8 mouse cellular contexts compared by ENCODE assay signal in the genomic region with DNA sequence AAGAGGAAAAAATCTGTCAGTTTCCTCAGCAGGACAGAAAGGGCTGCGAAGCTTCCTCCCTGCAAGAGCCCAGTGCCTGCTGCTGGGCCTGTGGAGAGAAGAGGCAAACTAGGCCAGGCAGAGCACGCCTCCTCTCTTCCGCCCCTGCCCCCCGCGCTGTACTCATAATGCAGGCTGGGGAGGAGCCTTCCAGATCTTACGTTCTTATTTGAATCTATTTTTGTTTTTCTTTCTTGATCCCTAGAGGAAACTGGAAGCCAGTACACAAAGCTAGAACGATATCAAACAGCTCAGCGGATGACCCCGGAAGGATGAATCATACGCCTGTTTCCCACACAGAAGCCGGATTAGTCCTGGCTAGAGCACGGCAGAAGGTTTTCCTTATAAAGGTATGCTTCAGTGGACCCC.
DNase-seq lines count a peak whose midpoint lies in the region; ATAC-seq and TF ChIP-seq lines count a peak whose summit lies in the region.

No protein-coding gene starts in this region.

- peak; percentile 94 for ATAC-seq in embryonic facial prominence, embryonic 14.5 days (ENCODE audit: low read depth)
- peak; percentile 86 for ATAC-seq in heart, embryonic 14.5 days (ENCODE audit: insufficient number of reproducible peaks, insufficient read depth, low FRiP score, low read depth)
- ATAC-seq in kidney, postnatal 0 days (replicated peaks; ENCODE audit: low FRiP score, low read depth): peak; percentile 85
- peak; percentile 63; the same call in 1 of the 2 replicates for ATAC-seq in liver, embryonic 14.5 days (ENCODE audit: insufficient read depth)

- H3K4me2 ChIP-seq in embryonic facial prominence, embryonic 14.5 days (ENCODE audit: low read depth, low read length): peak overlapping the region; percentile 58
- H3K4me2 ChIP-seq in heart, embryonic 14.5 days (ENCODE audit: low read length): peak overlapping the region; percentile 61
- peak overlapping the region; percentile 53 for H3K4me2 ChIP-seq in kidney, postnatal 0 days (ENCODE audit: low read length)
- H3K4me2 ChIP-seq in liver, embryonic 14.5 days (ENCODE audit: low read depth): peak overlapping the region; percentile 52

- DNase-seq in CD4-positive, CD25-positive, alpha-beta regulatory T cell, adult 2 months (ENCODE audit: low read depth, low spot score): peak; percentile 76
- DNase-seq in adrenal gland, postnatal 36 days: peak; percentile 66 to 83
- peak; percentile 86 for DNase-seq in embryonic facial prominence, embryonic 14.5 days (ENCODE audit: low spot score)
- DNase-seq in kidney, postnatal 0 days (ENCODE audit: low spot score): peak; percentile 92
- DNase-seq in liver, embryonic 14.5 days (ENCODE audit: low read depth in 3 of 3, low spot score in 3 of 3): peak in 1 of 3 experiments; percentile 28
- peak; percentile 54 for DNase-seq in neural tube, embryonic 10.5 days (ENCODE audit: extremely low spot score, low spot score)
- DNase-seq in testis, postnatal 10 days (ENCODE audit: low spot score): peak; percentile 56

- H3K27ac ChIP-seq in embryonic facial prominence, embryonic 14.5 days (replicated peaks; ENCODE audit: low read depth, low read length): peak overlapping the region; percentile 80
- H3K27ac ChIP-seq in heart, embryonic 14.5 days (replicated peaks in 1 of 2; ENCODE audit: control insufficient read depth in 1 of 2, insufficient read depth in 1 of 2, low read depth in 2 of 2, low read length in 2 of 2): peak overlapping the region; percentile 71 to 79
- peak overlapping the region; percentile 81 for H3K27ac ChIP-seq in kidney, postnatal 0 days
- H3K27ac ChIP-seq in liver, embryonic 14.5 days: no peak overlapping the region

- no peak for TF ChIP-seq EP300 in liver, embryonic 14.5 days (IDR thresholded peaks at IDR 0.05; ENCODE audit: low read depth)

- H3K4me1 ChIP-seq in embryonic facial prominence, embryonic 14.5 days (ENCODE audit: control insufficient read depth, insufficient read depth, low read length): peaks cover 9% of the 10 kb centered on the region
- H3K4me1 ChIP-seq in heart, embryonic 14.5 days (ENCODE audit: control insufficient read depth in 2 of 2, insufficient read depth in 2 of 2, low read length in 2 of 2): peaks cover 0 to 2% of the 10 kb centered on the region in 2 experiments; a peak in 2 of 4 replicates
- peaks cover 5% of the 10 kb centered on the region; the same call in 1 of the 2 replicates for H3K4me1 ChIP-seq in kidney, postnatal 0 days (replicated peaks; ENCODE audit: insufficient read depth, low read length)
- H3K4me1 ChIP-seq in liver, embryonic 14.5 days (replicated peaks; ENCODE audit: control insufficient read depth in 2 of 2, insufficient read depth in 2 of 2, low read length in 1 of 2): no peaks in the 10 kb centered on the region

- TF ChIP-seq CTCF in kidney, postnatal 0 days (IDR thresholded peaks at IDR 0.05; ENCODE audit: low read depth): peak; percentile 22; the same call in 1 of the 2 replicates
- no peak; the same call in 1 of the 2 replicates for TF ChIP-seq CTCF in liver, embryonic 14.5 days (IDR thresholded peaks at IDR 0.05; ENCODE audit: low read depth)

- peak overlapping the region; percentile 36 for H3K4me3 ChIP-seq in embryonic facial prominence, embryonic 14.5 days (ENCODE audit: low read depth, low read length)
- H3K4me3 ChIP-seq in heart, embryonic 14.5 days (ENCODE audit: control insufficient read depth in 1 of 2, insufficient read depth in 1 of 2, low read depth in 1 of 2, low read length in 2 of 2): peak overlapping the region; percentile 32 to 42
- peak overlapping the region; percentile 30 for H3K4me3 ChIP-seq in kidney, postnatal 0 days (replicated peaks; ENCODE audit: low read depth, low read length)
- peak overlapping the region; percentile 33 to 39 for H3K4me3 ChIP-seq in liver, embryonic 14.5 days (ENCODE audit: insufficient read depth in 1 of 2, low read depth in 2 of 2, low read length in 2 of 2)

- H3K36me3 ChIP-seq in embryonic facial prominence, embryonic 14.5 days (ENCODE audit: control insufficient read depth, insufficient read depth, low read length): no peaks in the 10 kb centered on the region
- H3K36me3 ChIP-seq in heart, embryonic 14.5 days (ENCODE audit: control insufficient read depth, insufficient read depth, low read length): no peaks in the 10 kb centered on the region
- no peaks in the 10 kb centered on the region for H3K36me3 ChIP-seq in kidney, postnatal 0 days (ENCODE audit: insufficient read depth, low read length)
- no peaks in the 10 kb centered on the region for H3K36me3 ChIP-seq in liver, embryonic 14.5 days (replicated peaks; ENCODE audit: control insufficient read depth, insufficient read depth, low read depth)

- 9% methylated on average over 12 of the region's 12 CpGs for WGBS in embryonic facial prominence, embryonic 14.5 days
- WGBS in heart, embryonic 14.5 days: 1% methylated on average over 12 of the region's 12 CpGs
- 8% methylated on average over 12 of the region's 12 CpGs for WGBS in kidney, postnatal 0 days
- 8% methylated on average over 12 of the region's 12 CpGs for WGBS in liver, embryonic 14.5 days (ENCODE audit: insufficient replicate concordance)

- H3K9me3 ChIP-seq in embryonic facial prominence, embryonic 14.5 days (ENCODE audit: control insufficient read depth, low read length): no peaks in the 10 kb centered on the region
- no peaks in the 10 kb centered on the region for H3K9me3 ChIP-seq in heart, embryonic 14.5 days (ENCODE audit: control insufficient read depth, low read length)
- H3K9me3 ChIP-seq in kidney, postnatal 0 days (replicated peaks; ENCODE audit: low read length): no peaks in the 10 kb centered on the region
- H3K9me3 ChIP-seq in liver, embryonic 14.5 days (ENCODE audit: control insufficient read depth, low read length): no peaks in the 10 kb centered on the region

- H3K27me3 ChIP-seq in embryonic facial prominence, embryonic 14.5 days (replicated peaks; ENCODE audit: control insufficient read depth, insufficient read depth, low read length): no peaks in the 10 kb centered on the region
- no peaks in the 10 kb centered on the region for H3K27me3 ChIP-seq in heart, embryonic 14.5 days (ENCODE audit: control insufficient read depth, insufficient read depth, low read length)
- H3K27me3 ChIP-seq in kidney, postnatal 0 days (ENCODE audit: insufficient read depth, low read length): no peaks in the 10 kb centered on the region
- H3K27me3 ChIP-seq in liver, embryonic 14.5 days (ENCODE audit: control insufficient read depth, insufficient read depth, low read length): no peaks in the 10 kb centered on the region

- H3K9ac ChIP-seq in embryonic facial prominence, embryonic 14.5 days (ENCODE audit: low read depth, low read length): peak overlapping the region; percentile 60
- H3K9ac ChIP-seq in heart, embryonic 14.5 days (ENCODE audit: low read length): peak overlapping the region; percentile 60
- peak overlapping the region; percentile 46; the same call in 1 of the 2 replicates for H3K9ac ChIP-seq in kidney, postnatal 0 days (ENCODE audit: low read depth, low read length)
- no peak overlapping the region; the same call in 1 of the 2 replicates for H3K9ac ChIP-seq in liver, embryonic 14.5 days (replicated peaks)
